Mouse (Mus musculus): ENCODE measurements around the gene Defa26.
"Not testable (repeated sequence)": the region's sequence is repeated elsewhere in the genome, so short reads cannot be mapped to it uniquely, and the experiment has no call there.

Gene Defa26

DNA sequence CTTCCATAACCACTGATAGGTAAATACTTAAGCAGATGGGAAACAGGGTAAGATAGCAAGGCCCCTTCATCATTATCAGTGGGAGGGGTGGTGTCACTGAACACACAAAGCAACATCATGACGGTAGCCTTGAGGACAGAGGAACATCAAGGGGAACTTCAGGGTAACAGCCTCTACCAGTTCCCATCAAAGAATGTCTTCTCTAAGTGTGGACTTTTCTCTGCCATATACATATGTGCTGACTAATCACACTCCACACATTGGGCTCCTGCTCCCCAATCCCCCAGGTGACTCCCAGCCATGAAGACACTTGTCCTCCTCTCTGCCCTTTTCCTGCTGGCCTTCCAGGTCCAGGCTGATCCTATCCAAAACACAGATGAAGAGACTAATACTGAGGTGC is at the start of gene Defa26:
TSS of gene Defa26 (plus strand) at position 301 of the 400 bp plus-strand sequence.
- not testable (repeated sequence) for DNase-seq (ENCODE audit: low spot score)

DNA sequence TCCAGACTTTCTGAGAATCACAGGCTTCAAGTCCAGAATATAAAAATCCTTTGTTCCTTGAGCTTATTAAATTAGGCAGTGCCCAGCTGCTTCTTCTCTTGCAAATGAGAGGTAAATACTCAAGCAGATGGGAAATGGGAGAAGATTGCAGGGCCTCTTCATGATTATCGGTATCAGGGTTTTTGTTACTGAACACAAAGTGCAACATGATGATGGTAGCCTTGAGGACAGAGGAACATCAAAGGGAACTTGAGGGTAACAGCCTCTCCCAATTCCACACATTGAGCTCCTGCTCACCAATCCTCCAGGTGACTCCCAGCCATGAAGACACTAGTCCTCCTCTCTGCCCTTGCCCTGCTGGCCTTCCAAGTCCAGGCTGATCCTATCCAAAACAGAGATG is 35.3 kb upstream of the Defa26 start, which contains the start of gene Defa28:
TSS of gene Defa28 (plus strand) at position 301 of the 400 bp plus-strand sequence.
- not testable (repeated sequence) for DNase-seq (ENCODE audit: low spot score)

DNA sequence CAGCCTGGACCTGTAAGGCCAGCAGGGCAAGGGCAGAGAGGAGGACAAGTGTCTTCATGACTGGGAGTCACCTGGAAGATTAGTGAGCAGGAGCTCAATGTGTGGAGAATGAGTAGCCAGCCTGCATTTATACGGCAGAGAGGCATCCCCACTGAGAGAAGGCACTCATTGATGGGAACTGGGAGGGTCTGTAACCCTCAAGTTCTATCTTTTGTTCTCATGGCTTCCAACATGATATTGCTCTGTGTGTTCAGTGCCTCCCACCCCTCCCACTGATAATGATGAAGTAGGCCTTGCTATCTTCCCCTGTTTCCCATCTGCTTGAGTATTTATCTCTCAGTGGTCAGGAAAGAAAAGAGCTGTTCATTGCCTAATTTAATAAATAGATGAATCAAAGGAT is 23.6 kb upstream of the Defa26 start, which contains the start of gene Gm7861:
TSS of gene Gm7861 (minus strand) at position 101 of the 400 bp plus-strand sequence.
- not testable (repeated sequence) for DNase-seq (ENCODE audit: low spot score)

DNA sequence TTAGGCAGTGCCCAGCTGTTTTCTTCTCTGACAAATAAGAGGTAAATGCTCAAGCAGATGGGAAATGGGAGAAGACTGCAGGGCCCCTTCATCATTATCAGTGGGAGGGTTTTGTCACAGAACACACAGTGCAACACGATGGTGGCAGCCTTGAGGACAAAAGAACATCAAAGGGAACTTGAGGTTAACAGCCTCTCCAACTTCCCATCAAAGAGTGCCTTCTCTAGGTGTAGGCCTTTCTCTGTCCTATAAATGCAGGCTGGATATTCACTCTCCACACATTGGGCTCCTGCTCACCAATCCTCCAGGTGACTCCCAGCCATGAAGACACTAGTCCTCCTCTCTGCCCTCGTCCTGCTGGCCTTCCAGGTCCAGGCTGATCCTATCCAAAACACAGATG is 37.5 kb downstream of the Defa26 start, which contains the start of gene Defa17:
TSS of gene Defa17 (plus strand) at position 301 of the 400 bp plus-strand sequence.
- not testable (repeated sequence) for DNase-seq (ENCODE audit: low spot score)

DNA sequence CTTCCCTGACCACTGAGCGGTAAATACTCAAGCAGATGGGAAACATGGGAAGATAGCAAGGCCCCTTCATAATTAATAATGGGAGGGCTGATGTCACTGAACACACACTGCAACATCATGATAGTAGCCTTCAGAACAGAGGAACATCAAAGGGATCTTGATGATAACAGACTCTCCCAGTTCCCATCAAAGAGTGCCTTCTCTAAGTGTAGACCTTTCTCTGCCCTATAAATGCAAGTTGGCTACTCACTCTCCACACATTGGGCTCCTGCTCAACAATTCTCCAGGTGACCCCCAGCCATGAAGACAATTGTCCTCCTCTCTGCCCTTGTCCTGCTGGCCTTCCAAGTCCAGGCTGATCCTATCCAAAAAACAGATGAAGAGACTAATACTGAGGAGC is 47.5 kb downstream of the Defa26 start, which contains the start of gene Defa34:
TSS of gene Defa34 (plus strand) at position 301 of the 400 bp plus-strand sequence.
- DNase-seq (ENCODE audit: low spot score), result not testable (repeated sequence)

All from retina, embryonic 14.5 days (tissue).